ENCODE assay signal across 10 mouse cellular contexts in genomic region chr5:142313944-142314343, GRCm38 (mm10).
DNase-seq lines count a peak whose midpoint lies in the region; TF ChIP-seq lines count a peak whose summit lies in the region.
"Had no signal": no experiment of that assay in that cellular context is flagged by ENCODE, and none has a peak within 500 bp of the region (broad histone marks: within the 10 kb centered on the region; RNA-seq: fewer than 3 reads in every experiment).

No protein-coding gene starts in this region.

- no peak for TF ChIP-seq CTCF in gastrocnemius, adult 2 months (IDR thresholded peaks at IDR 0.05)

- intact Hi-C loops in gastrocnemius, adult 2 months (cut with DNase I) = no loop called here
- intact Hi-C loops in left cerebral cortex, postnatal 14 days (cut with DNase I) = loop anchor here (10.0 kb wide), 2 partner anchors 229 to 1219 kb away; no protein-coding TSS in a partner anchor

- peak overlapping the region; percentile 72 for H3K27ac ChIP-seq in gastrocnemius, adult 2 months
- H3K27ac ChIP-seq: heart, embryonic 13.5 days; liver, embryonic 14.5 days had no signal

- DNase-seq in cerebellum, adult 11-12 months = peak; percentile 15
- DNase-seq in cerebellum, postnatal 4 days (ENCODE audit: low spot score in 2 of 2) = no peak
- DNase-seq in adrenal gland, adult 8-10 months = peak; percentile 80
- DNase-seq in gastrocnemius, adult 2 months = peak; percentile 77
- DNase-seq in left cerebral cortex, postnatal 14 days (ENCODE audit: low spot score in 2 of 2) = peak; percentile 72 to 87
- no peak for DNase-seq in kidney, adult 9 months
- no peak for DNase-seq in lung, postnatal 36 days
- DNase-seq in embryo, embryonic 10 days (ENCODE audit: low spot score) = no peak

- H3K4me3 ChIP-seq in gastrocnemius, adult 2 months = peak overlapping the region; percentile 45
- H3K4me3 ChIP-seq: heart, embryonic 13.5 days had no signal

Comparison
In these comparisons a context has a peak if more than half of its experiments do, and no peak if none do; other contexts are left out.
1. DNase-seq: peak in cerebellum, adult 11-12 months (single experiment), adrenal gland, adult 8-10 months (single experiment), gastrocnemius, adult 2 months (single experiment) and left cerebral cortex, postnatal 14 days (2 of 2); none in cerebellum, postnatal 4 days (0 of 2), kidney, adult 9 months (single experiment), lung, postnatal 36 days (single experiment) and embryo, embryonic 10 days (single experiment).